Mouse (Mus musculus): ENCODE data around the gene Med27.

The Med27 gene

DNA sequence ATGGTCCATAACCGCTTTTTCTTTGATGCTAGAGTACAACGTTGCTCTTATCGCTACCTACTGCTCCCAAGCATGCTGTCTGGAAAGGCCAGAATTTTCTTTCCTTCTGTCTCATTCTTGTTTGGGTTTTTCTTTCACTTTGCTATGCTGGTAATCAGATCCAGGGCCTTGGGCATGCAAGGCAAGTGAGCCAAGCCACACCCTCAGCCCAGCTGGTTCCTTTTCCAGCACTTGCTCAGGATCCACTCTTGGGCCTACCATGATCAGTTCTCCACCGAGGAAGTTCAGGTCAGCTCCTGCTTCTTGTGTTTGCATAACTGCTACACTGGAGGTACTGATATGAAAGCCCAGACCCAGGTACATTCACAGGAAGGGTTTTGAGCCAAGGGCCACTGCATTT is 44.5 kb downstream of the Med27 start:
- DNase-seq (ENCODE audit: extremely low read depth, insufficient read length, low spot score) = no peak

DNA sequence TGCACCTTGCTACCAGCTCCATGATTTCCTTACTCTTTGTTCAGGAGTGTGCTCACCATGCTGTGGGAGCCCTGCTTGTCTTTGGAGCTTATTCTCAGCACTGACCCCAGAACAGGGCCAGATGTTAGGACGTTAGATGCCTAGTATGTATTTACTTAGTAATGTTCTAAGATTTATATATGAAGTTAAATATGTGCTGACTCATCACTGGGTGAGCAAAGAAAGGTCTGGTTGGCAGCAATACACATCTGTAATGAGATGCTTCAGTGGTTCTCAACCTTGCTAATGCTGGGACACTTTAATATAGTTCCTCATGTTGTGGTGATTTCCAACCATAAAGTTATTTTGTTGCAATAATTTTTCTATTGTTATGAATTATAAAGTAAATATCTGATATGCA is 45.4 kb downstream of the Med27 start:
- DNase-seq (ENCODE audit: extremely low read depth, insufficient read length, low spot score) = no peak

DNA sequence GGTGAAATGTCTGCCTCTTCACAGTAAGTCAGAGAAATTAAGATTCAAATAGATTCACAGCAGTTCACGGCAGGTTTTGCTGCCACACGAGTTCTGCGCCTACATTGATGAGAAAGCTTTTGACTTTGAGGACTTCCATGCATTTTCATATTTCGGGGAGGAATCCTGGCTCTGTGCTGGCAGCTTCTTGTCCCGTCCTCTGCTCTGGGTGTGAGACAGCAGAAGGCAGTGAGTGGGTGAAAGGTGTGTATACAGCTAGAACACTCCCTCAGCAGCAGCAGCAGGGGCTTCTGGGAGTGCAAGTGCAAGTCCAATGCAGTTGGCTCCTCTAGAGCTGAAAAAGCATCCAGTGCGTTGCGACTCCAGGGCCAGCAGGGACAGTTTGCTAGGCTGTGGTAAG is 53.6 kb downstream of the Med27 start:
- DNase-seq (ENCODE audit: extremely low read depth, insufficient read length, low spot score) = no peak

DNA sequence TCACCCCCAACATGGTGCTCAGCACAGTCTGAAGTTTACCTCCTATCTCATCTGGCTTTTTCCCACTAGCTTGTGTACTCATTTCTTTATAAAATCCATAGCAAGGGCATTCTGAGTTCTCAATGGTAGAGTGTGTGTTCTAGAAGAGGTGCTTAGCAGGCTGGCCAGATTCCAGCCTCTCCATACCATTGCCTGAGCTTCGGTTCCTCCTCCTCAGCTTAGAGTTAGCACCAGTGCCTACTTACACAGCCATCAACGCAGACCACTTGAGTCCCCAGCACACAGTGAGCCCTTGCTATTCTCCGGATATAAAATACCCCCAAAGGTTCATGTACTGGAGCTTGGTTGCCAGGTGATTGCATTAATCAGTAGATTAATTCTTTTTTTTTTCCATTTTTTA is 54.2 kb downstream of the Med27 start:
- DNase-seq (ENCODE audit: extremely low read depth, insufficient read length, low spot score) = no peak

DNA sequence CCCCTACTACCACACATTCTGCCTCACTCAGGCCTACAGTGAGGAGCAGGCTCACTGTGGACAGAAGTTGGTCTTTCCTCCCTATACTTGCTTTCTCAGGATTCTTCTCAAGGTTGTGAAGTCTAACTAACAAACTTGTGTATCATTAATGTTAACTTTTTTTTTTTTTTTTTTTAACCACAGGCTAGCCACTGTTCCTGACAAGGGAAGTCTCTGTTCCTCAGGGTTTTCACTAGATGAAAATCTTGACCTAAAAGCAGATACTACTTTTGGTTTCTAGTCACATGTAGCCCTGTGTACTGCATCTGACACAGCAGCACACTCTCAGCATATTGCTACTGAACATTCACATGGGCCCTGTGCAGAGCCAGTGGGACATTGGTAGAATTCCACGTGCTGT is 55.2 kb downstream of the Med27 start:
- DNase-seq (ENCODE audit: extremely low read depth, insufficient read length, low spot score) = no peak

DNA sequence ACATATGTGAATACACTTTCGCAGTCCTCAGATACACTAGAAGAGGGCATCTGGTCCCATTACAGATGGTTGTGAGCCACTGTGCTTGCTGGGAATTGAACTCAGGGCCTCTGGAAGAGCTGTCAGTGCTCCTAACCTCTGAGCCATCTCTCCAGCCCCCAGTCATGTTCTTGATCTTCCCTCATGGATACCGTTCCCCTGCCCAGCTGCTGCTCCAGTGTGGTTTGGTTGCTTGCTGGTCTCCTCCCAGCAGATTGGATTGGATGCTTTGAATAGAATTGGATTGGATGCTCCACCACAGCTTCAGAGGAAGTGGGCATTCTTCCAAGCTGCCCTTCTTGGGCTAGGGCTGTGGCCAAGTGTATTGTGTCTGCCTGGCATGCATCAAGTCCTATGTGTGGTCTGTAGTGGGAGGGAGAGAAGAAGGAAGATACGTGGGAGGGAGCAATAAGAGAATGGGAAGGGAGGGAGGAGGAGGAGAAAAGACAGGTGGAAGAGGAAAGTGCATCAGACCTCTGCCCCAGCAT is 56.0 kb downstream of the Med27 start:
- no peak for DNase-seq (ENCODE audit: extremely low read depth, insufficient read length, low spot score)

DNA sequence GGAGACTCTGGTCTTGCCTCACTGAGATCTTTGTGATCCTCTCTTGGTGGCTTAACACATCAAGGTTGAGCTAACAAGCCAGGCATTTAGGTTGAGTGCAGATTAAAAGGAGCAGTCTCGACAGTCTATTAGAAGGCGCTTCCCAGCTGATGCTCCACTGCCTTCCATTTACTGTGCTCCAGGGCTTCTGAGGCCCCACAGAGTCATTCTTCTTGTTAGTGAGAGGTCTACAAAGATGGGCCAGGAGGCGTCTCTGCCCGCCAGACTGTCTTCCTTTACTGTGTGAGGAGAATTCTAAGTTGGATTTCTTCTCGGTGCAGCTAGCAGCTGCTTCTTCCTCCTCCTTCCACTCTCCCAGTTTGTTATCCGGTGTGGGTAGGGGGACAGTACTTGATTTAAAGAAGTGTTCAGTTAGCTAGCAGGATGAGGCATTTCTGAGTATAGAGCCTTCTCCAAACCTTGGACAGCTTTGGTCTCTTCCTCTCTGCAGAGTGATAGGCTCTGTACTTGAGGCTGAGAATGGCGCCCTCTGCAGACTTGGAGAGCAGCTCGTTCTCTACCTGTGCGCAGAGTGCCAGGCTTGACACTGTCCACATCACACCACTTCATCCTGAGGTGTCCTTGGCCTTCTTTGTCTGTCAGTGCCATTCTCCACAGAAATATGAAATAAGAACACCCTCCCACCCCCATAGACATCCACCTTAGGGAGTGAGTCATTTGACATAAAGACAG is 57.3 kb downstream of the Med27 start:
- DNase-seq (ENCODE audit: extremely low read depth, insufficient read length, low spot score) = no peak

DNA sequence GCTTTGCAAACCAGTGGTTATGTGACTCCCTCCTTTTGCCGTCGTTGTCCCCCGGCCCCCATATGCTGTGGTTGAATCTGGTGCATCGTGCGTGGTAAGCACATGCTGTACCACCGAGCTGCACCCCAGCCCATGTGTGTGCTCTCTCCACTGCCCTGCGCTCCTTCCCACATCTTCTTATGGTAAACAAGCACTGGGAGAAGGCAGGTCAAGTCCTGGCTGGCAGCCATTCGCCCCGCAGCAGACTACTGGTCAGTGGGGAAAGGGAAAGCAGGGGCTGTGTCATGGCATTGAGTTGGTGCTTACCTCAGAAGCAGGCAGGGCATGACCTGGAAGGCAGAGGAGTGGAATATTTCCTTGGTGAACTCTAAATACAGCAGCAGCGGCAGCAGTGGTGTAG is 58.3 kb downstream of the Med27 start:
- no peak for DNase-seq (ENCODE audit: extremely low read depth, insufficient read length, low spot score)

DNA sequence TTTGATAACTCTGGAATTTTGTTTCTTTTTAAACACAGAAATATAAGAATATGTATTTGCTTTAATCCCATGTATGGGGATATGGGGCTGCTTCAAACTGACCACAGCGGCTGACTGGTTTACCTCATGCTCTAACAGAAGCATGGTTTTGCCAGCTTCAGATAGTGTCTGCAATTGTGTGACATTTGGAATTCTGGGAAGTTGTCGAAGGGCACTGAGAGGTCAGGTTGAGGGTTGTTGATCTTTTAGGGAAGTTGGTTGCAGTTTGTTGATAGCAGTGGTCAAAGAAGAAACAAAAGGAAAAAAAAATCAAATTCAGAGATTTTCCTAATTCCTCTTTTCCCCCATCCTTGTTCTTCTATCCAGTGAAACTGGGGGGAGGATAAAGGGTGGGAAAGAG is 59.2 kb downstream of the Med27 start:
- DNase-seq (ENCODE audit: extremely low read depth, insufficient read length, low spot score) = no peak

DNA sequence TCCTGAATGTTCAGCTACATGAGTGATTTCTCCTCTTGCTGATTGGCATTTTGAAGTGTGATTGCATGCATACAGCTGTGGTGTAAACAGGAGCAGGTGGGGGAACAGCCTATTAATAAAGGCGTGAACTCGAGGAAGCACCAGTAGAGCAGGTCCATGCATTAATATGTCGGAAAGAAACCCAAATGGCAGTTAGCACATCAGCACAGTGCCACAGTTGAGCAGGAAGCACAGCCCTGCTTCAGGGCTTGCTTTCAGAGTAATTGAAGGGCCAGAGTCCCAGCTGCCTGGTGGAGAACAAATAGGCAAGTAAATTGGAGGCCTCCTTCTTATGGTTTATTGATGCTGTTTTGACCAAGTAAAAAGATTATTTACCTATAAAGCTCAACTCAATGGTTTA is 60.7 kb downstream of the Med27 start:
- DNase-seq (ENCODE audit: extremely low read depth, insufficient read length, low spot score) = no peak

DNA sequence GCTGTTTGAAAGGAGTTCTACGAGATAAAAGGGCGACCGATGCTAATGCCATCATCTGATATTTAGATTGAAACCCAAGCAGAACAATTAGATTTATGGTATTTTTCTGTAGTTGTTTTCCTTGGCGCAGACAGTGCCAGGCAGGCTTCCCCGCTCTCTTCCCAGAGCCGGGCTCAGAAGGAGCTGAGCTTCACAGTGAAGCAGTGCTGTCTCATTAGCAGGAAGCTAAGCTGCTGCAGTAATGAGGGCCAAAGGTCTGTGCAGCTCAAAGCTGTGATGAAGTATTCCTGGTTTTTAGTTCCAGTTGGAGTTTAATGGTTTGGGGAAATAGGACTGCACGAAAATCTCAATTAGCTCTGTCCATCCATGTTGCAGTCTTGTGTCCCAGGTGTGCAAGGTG is 61.1 kb downstream of the Med27 start:
- DNase-seq (ENCODE audit: extremely low read depth, insufficient read length, low spot score) = no peak

DNA sequence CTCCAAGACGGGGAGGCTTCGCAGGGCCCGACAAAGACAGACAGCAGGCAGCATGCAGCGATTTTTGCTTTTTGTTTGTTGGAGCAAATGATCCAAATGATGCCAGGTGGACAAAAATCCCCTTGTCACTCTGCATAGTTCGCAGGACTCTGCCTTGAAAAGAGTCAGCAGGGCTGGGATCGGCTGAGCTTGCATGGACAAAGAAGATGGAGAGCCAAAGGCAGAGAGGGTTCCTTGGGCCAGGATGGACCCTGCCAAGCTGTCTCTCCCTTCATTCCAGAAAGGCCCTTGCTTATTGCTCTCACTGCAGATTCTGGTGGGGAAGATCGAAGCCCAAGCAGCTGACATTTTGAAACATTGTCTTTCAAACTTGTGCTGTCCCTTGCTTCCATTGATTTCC is 64.3 kb downstream of the Med27 start:
- DNase-seq (ENCODE audit: extremely low read depth, insufficient read length, low spot score) = no peak

DNA sequence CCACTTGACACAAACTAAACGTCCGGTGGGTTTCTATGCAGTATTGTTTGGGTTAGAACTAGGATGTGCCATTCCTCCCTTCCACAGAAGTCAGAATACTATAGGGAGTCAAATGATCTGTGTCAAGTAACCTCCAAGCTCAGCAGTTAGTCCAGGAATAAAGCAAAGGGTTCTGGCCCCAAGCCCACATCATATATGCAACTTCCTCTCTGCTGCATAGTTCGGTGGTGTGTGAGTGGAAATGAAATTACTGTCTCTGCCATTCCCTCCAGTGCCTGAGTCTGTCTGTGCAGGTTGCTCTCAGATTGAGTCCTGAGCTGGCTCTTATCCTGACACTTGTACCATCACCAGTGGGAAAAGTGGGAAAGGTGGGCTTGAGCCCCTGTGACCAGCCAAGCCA is 65.8 kb downstream of the Med27 start:
- DNase-seq (ENCODE audit: extremely low read depth, insufficient read length, low spot score) = no peak

DNA sequence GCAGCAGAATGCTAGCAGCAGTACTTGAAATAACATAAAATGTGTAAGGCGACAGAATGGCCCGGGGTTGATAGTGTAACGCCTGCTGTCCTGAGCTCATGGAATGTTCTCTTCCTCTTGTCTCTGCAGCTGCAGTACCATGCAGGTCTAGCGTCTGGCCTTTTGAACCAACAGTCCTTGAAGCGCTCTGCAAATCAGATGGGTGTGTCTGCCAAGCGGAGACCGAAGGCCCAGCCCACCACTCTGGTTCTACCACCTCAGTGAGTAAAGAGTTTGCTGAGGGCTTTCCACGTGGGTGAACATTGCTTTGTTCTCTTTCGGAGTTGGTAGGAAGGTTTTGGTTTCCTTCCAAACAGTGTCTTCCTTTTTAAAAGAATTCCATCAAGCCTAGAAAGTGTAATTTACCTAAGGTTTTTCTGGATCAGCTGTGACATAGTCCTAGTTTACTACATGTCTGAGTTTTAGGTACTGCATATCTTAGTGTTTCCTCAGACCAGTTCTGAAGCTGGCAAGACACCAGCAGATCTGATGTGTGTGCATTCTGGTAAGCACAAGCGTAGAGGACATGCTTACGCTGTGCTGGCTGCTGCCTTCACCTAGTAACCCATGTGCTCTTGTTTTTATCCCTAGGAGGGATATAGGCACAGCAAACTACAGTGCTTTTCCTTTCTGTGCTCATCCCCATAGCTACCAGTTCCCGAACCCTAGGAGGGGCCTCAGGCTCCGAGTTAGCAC is 66.8 kb downstream of the Med27 start:
- DNase-seq (ENCODE audit: extremely low read depth, insufficient read length, low spot score) = no peak

DNA sequence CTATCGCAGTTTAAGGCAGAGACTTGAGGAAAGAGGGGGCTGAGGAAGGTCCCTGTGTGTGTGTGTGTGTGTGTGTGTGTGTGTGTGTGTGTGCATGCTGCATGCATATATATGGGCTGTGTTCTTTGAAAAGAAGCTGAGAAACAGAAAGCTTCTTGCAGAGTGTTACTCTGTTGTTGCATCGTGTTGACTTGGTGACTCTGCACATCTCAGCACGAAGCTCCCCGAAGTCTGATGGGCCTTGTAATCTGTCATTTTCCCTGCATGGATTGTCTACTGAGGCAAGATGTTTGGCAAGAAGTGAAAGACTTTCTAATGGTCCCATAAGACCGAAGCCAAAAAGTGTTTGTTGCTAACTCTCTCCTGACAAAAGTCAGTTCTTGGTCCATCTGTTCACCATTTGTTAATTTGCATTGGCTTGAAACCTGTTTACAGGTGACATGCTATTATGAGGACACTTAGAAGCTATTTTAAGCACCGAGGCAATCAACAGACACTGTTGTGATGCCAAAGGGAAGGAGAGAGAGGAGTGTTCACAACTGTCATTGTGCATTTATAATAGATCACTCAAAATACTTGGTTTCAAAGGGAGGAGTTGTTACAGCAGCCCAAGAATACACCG is 68.3 kb downstream of the Med27 start:
- DNase-seq (ENCODE audit: extremely low read depth, insufficient read length, low spot score) = no peak

DNA sequence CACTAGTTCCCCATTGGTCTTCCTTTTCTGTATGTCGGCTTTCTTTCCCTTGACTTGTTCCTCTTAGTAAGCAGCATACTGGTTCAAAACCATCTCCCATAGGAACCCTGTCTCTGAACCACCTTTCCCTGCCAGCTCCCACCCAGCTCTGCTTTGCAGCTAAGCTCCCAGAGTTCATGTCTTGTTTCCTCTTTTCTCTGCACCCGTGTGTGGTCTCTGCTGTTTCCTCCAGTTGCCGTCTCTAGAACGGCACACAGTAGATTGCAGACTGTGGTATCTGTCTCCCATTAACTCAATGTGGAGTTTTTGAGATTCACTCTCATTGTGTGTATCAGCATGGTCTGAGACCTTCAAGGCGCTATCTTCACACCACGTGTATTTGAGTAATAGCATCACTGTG is 71.9 kb downstream of the Med27 start:
- no peak for DNase-seq (ENCODE audit: extremely low read depth, insufficient read length, low spot score)

DNA sequence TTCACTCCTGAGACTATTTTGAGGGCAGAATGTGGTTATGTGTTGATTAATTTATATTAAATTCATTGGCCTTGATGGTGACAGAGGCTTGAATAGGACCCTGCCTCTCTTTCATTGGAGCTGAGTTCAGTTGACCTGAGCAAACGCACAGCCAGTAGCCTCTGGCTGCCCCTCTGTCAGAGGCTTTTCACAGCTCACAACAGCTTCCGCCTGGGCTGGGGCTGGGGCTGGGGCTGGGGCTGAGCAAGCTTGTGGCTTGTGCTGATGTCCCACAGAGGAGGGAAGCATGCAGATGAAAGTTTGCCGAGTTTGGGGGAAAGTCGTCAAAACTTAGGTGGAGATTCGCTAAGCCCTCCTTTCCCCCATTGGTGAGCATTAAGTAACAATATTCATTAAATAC is 72.8 kb downstream of the Med27 start:
- DNase-seq (ENCODE audit: extremely low read depth, insufficient read length, low spot score) = no peak

DNA sequence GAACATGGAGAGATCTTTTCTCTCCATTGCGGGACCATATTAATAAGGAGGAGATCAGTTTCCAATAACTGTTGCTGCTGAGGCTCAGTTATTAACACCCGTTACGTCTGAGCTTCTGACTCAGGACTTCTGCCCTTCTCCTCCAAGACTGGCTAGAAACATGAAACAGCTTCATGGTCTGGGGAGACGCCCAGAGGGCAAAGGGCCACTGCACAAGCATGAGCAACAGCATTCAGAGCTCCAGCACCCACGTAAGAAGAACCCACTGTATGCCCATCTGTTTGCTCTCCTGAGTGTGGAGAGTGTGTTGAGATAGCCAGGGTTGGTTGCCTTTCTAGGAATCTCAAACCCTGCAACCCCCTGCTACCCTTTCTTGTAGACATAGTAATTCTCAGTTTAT is 73.3 kb downstream of the Med27 start:
- DNase-seq (ENCODE audit: extremely low read depth, insufficient read length, low spot score) = peak; percentile 25

DNA sequence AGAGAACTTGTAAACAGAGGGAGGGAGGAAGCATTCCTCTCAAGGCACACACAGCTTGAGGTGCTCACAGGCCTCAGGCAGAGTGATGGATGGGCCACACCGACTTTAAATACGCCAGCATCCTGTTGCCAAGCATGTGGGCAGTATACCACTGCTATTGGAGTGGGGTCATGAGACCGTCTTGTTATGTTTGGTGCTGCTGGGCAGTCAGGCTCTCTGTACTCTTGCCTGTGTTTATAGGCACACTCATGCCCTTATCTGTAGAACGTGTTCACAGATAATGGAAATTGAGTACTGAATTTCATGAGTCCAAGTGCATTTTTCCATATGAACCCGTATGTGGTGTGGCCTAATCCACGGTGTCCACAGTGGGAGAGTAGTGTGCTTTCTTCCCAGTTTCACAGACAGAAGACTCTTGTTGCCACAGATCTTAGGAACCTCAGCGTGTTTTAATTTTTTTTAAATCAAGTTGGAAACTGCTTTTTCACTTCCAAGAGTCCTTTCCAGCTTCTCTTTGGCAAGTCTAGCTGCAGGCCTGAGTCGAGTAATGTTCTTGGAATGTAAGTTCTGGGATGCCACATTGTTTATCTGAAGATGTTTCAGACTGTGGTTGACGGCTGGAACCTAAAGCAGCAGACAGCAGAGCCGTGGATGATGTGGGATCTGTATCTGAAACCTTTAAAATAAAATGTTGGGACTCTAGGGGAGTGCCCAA is 75.7 kb downstream of the Med27 start:
- DNase-seq (ENCODE audit: extremely low read depth, insufficient read length, low spot score) = peak; percentile 42

DNA sequence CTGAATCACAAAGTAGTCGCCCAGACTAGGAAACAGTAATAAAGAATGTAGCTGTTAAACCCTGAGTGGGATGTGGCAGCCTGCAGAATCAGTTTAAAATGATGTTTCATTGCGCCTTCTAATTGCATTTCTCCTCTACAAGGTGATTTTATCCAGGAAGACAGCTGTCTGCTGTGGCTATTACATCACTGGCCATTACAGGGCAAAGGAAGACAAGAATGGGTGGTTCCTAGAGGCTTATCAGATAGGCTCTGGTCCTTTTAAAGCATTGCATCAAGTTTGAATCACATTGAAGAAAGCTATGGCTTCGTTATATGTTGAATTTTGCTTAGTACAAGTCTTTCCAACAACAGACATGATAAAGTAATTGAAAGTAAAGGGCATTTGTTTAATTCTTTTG is 76.4 kb downstream of the Med27 start:
- DNase-seq (ENCODE audit: extremely low read depth, insufficient read length, low spot score) = no peak

DNA sequence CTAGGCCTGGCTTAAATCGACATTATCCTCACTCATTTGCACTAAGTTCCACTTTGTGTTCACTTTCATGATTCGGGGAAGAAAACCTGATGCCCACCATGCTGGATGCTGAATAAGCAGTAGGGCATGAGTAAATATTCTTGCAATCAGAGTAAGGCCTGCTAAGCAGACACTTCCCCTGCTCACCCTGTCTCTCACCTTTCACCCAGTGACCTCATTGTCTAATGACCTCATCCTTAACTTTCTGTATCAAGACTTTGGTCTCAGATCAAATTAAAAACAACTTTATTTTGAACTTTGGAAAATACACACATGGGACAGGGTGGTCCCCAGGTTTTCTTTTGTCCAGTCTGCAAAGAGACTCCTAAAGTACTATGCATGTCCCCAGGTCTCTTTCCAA is 78.8 kb downstream of the Med27 start:
- no peak for DNase-seq (ENCODE audit: extremely low read depth, insufficient read length, low spot score)
